ENCODE assay signal across 11 mouse cellular contexts in the genomic region with DNA sequence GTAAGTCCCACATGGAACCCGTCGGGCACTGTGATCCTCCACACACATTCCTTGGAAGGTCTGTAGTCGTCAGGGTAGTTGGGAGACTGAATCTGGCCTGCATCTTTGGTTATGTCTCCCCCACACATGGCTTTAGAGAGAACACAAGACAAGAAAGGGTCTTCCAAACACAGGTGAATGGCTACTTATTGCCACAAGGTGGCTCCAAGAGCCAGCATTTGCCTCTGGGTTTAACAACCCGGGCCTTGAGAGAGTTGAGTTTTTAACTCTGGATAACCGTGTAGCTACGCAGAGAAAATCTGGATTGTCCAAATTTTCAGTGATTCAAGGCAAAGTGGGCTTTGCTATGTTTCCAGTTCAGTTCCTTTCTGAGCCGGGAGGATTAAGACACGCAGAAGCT. TPM values are rescaled to one million over a fixed set of nuclear protein-coding genes. Genes with fewer than 3 reads are reported as not detected.
DNase-seq lines count a peak whose midpoint lies in the region; ATAC-seq and TF ChIP-seq lines count a peak whose summit lies in the region.
"Had no signal": no experiment of that assay in that cellular context is flagged by ENCODE, and none has a peak within 500 bp of the region (broad histone marks: within the 10 kb centered on the region; RNA-seq: fewer than 3 reads in every experiment).

No protein-coding gene starts in this region.

- no peaks in the 10 kb centered on the region for H3K27me3 ChIP-seq in liver, embryonic 14.5 days (ENCODE audit: control insufficient read depth, insufficient read depth, low read length)
- H3K27me3 ChIP-seq in liver, embryonic 12.5 days (replicated peaks), result no peaks in the 10 kb centered on the region

- H3K4me1 ChIP-seq in liver, embryonic 14.5 days (replicated peaks; ENCODE audit: control insufficient read depth in 2 of 2, insufficient read depth in 2 of 2, low read length in 1 of 2), result no peaks in the 10 kb centered on the region
- no peaks in the 10 kb centered on the region for H3K4me1 ChIP-seq in liver, embryonic 12.5 days

- TF ChIP-seq CTCF in liver, embryonic 14.5 days (IDR thresholded peaks at IDR 0.05; ENCODE audit: low read depth), result peak; percentile 35

- WGBS in liver, embryonic 14.5 days (ENCODE audit: insufficient replicate concordance), result 41% methylated on average over 8 of the region's 8 CpGs
- WGBS in liver, embryonic 12.5 days (ENCODE audit: insufficient replicate concordance), result 44% methylated on average over 8 of the region's 8 CpGs

- no peaks in the 10 kb centered on the region for H3K9me3 ChIP-seq in liver, embryonic 14.5 days (ENCODE audit: control insufficient read depth, low read length)
- H3K9me3 ChIP-seq in liver, embryonic 12.5 days (replicated peaks), result no peaks in the 10 kb centered on the region
- H3K9me3 ChIP-seq: G1E had no signal

- H3K27ac ChIP-seq in liver, embryonic 14.5 days, result no peak overlapping the region
- no peak overlapping the region for H3K27ac ChIP-seq in liver, embryonic 12.5 days

- no peak overlapping the region for H3K4me2 ChIP-seq in liver, embryonic 14.5 days (ENCODE audit: low read depth)
- no peak overlapping the region for H3K4me2 ChIP-seq in liver, embryonic 12.5 days

- no peak for TF ChIP-seq EP300 in liver, embryonic 14.5 days (IDR thresholded peaks at IDR 0.05; ENCODE audit: low read depth)

- no peak overlapping the region for H3K4me3 ChIP-seq in liver, embryonic 14.5 days (ENCODE audit: insufficient read depth in 1 of 2, low read depth in 2 of 2, low read length in 2 of 2)
- H3K4me3 ChIP-seq in liver, embryonic 12.5 days, result no peak overlapping the region

- H3K36me3 ChIP-seq in liver, embryonic 14.5 days (replicated peaks; ENCODE audit: control insufficient read depth, insufficient read depth, low read depth), result no peaks in the 10 kb centered on the region
- H3K36me3 ChIP-seq in liver, embryonic 12.5 days, result no peaks in the 10 kb centered on the region
- H3K36me3 ChIP-seq: G1E had no signal

- peak; percentile 28 to 45 for DNase-seq in cerebellum, postnatal 36 days
- no peak for DNase-seq in cerebellum, adult 11-12 months
- no peak for DNase-seq in liver, embryonic 14.5 days (ENCODE audit: low read depth in 3 of 3, low spot score in 3 of 3)
- DNase-seq in mesoderm, embryonic 11.5 days (ENCODE audit: low read depth, low spot score), result peak; percentile 65
- DNase-seq in gastrocnemius, postnatal 10 days, result no peak
- no peak for DNase-seq in spleen, postnatal 4 days (ENCODE audit: low spot score in 2 of 2)

- no peak for ATAC-seq in liver, embryonic 14.5 days (ENCODE audit: insufficient read depth)
- ATAC-seq in liver, embryonic 12.5 days, result no peak
- ATAC-seq in common myeloid progenitor, adult 5-6 weeks (replicated peaks; ENCODE audit: low read depth, poor library complexity, severe bottlenecking), result 0 out of 2 replicates have a peak, but pooled peaks have one; percentile 39

- no peak overlapping the region for H3K9ac ChIP-seq in liver, embryonic 14.5 days (replicated peaks)
- H3K9ac ChIP-seq in liver, embryonic 12.5 days, result no peak overlapping the region

RNA-seq across cellular contexts. Expression of a gene that starts 28.0 kb away (rescaled TPM):
- polyA plus RNA-seq in liver, embryonic 14.5 days (2012; rRNA removed), result not detected in 2 replicates
- polyA plus RNA-seq in liver, embryonic 14.5 days (2014; fragmentation: Nextera tagmentation; extraction: Ambion mirVana), result not detected in 2 replicates
- polyA plus RNA-seq in liver, embryonic 12.5 days (2016; fragmentation: Nextera tagmentation; extraction: Ambion mirVana), result not detected in 2 replicates
- not detected in 2 replicates for total RNA-seq in common myeloid progenitor, adult 5-6 weeks (2017)
- not detected for total RNA-seq in gastrocnemius, postnatal 10 days (2021)
- total RNA-seq: heart, adult 18-20 months had no signal
- polyA plus RNA-seq: G1E; lung, embryonic 16.5 days had no signal

Comparison
In these comparisons a context has a peak if more than half of its experiments do, and no peak if none do; other contexts are left out.
1. DNase-seq: peak in cerebellum, postnatal 36 days (2 of 2) and mesoderm, embryonic 11.5 days (single experiment); none in cerebellum, adult 11-12 months (single experiment), liver, embryonic 14.5 days (0 of 3), gastrocnemius, postnatal 10 days (single experiment) and spleen, postnatal 4 days (0 of 2).